Mouse (Mus musculus) midbrain, embryonic 10.5 days (tissue): ENCODE measurements at regions not wholly inside any gene's neighbourhood (a gene's known extent, or its start where the extent isn't known, plus 50 kb on each side); places are given as distances from the start of the nearest gene placed in this dataset.

ENCODE experiments used
- DNase-seq: peaks from one replicate; pipeline ENCODE4 v3.0.0-alpha.2; 2017; ENCODE audit warnings: low spot score
- H3K27ac ChIP-seq: fragments of 300-500 bp; sonication (generic); replicated peaks from 2 replicates; pipeline ENCODE4 v1.5.1; 2016; ENCODE audit warnings: mild to moderate bottlenecking
- H3K27me3 ChIP-seq: fragments of 300-500 bp; sonication (generic); 2 replicates; pipeline ENCODE4 v1.6.1; 2016; ENCODE audit warnings: low read depth, mild to moderate bottlenecking; ENCODE audit not compliant: poor library complexity, severe bottlenecking
- H3K36me3 ChIP-seq: fragments of 300-500 bp; sonication (generic); 2 replicates; pipeline ENCODE4 v1.6.1; 2016; ENCODE audit warnings: mild to moderate bottlenecking, moderate library complexity
- H3K4me1 ChIP-seq: fragments of 300-500 bp; sonication (generic); 2 replicates; pipeline ENCODE4 v1.6.1; 2016
- H3K4me3 ChIP-seq: fragments of 300-500 bp; sonication (generic); 2 replicates; pipeline ENCODE4 v1.5.1; 2016; ENCODE audit warnings: mild to moderate bottlenecking, moderate library complexity
- H3K9me3 ChIP-seq: fragments of 300-500 bp; sonication (generic); replicated peaks from 2 replicates; pipeline ENCODE4 v1.6.1; 2016; ENCODE audit warnings: mild to moderate bottlenecking
- WGBS: fragments of 180-500 bp; shearing (Covaris S2); methylation state at CpG from one replicate; pipeline ENCODE4 v1.1.7; 2016; 5-methylcytosine and 5-hydroxymethylcytosine counted together

GRCm38 (mm10) chr10:118501571-118501970 lies 60.7 kb downstream of the Ifng start:
- Histone ChIP-seq H3K27me3 (no peaks in the 10 kb centered on the region), H3K4me1 (peaks cover 5% of the 10 kb centered on the region), H3K36me3 (no peaks in the 10 kb centered on the region), H3K9me3 (no peaks in the 10 kb centered on the region), H3K4me3 (no peak overlapping the region), H3K27ac (no peak overlapping the region)
- 87% methylated on average over 3 of the region's 3 CpGs for WGBS
- no peak for DNase-seq

GRCm38 (mm10) chr10:118504811-118505210 lies 64.0 kb downstream of the Ifng start:
- Histone ChIP-seq H3K36me3 (no peaks in the 10 kb centered on the region), H3K27ac (no peak overlapping the region), H3K4me3 (no peak overlapping the region), H3K9me3 (no peaks in the 10 kb centered on the region), H3K4me1 (peaks cover 5% of the 10 kb centered on the region), H3K27me3 (no peaks in the 10 kb centered on the region)
- WGBS: 71% methylated on average over 4 of the region's 4 CpGs
- no peak for DNase-seq

DNA sequence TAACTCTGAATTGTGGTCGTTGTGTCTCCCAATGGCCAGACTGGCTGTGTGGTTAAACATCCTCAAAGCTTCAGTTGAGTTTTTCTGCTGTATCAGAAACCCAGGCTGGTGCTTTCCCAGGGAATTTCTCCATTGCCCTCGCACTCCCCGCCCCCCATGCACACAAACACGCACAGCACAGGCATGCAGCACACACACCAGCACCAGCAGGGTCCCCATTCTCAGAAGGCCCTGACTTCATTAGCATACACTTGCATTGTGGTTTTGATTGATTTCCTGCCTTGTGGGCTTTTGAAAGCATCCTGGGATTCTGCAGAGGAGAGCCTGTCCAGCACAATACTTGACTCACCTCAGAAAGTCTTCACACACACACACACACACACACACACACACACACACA lies 65.3 kb downstream of the Ifng start:
- H3K27ac ChIP-seq: 0 out of 2 replicates have a peak overlapping the region, but pooled peaks have one; percentile 14

DNA sequence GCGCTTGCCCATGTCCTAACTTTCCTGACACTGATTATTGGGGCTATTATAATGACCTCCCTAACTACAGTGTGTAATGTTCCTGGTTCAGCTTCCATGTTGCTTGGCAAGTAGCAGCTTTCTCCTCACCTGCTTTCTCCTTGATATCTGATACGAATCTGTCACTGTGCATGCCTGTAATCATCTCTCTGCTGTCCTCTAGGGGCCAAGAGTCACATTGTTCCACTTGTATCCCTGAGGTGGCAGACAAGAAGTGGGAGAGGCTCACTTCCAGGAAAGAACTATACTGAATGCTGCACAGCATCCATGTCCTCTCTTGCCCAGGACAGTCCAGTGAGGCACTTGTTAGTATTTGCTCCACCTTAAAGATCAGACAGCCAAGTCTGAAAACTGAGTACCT lies 66.8 kb downstream of the Ifng start:
- Histone ChIP-seq H3K4me3 (no peak overlapping the region), H3K27me3 (no peaks in the 10 kb centered on the region), H3K9me3 (no peaks in the 10 kb centered on the region), H3K36me3 (no peaks in the 10 kb centered on the region), H3K4me1 (peaks cover 5% of the 10 kb centered on the region), H3K27ac (no peak overlapping the region)
- peak; percentile 13 for DNase-seq
- WGBS: 60% methylated on average over 2 of the region's 2 CpGs

More for the DNA sequence above, 65.3 kb downstream of the Ifng start:
- no peak overlapping the region for H3K4me3 ChIP-seq
- 61% methylated on average over 4 of the region's 4 CpGs for WGBS
- H3K36me3 ChIP-seq: no peaks in the 10 kb centered on the region
- H3K4me1 ChIP-seq: peaks cover 5% of the 10 kb centered on the region
- no peaks in the 10 kb centered on the region for H3K27me3 ChIP-seq
- H3K9me3 ChIP-seq: no peaks in the 10 kb centered on the region
- peak; percentile 16 for DNase-seq

- no peak overlapping the region for H3K4me3 ChIP-seq
- H3K27me3 ChIP-seq: no peaks in the 10 kb centered on the region
- H3K36me3 ChIP-seq: no peaks in the 10 kb centered on the region
- no peaks in the 10 kb centered on the region for H3K9me3 ChIP-seq
- 87% methylated on average over 3 of the region's 3 CpGs for WGBS
- no peak overlapping the region for H3K27ac ChIP-seq
- DNase-seq: no peak
- no peaks in the 10 kb centered on the region for H3K4me1 ChIP-seq
Measured at GRCm38 (mm10) chr10:118516839-118517238, 76.0 kb downstream of the Ifng start.

GRCm38 (mm10) chr10:118517995-118518394 lies 77.1 kb downstream of the Ifng start:
- 92% methylated on average over 2 of the region's 2 CpGs for WGBS
- H3K36me3 ChIP-seq: no peaks in the 10 kb centered on the region
- H3K27ac ChIP-seq: no peak overlapping the region
- no peaks in the 10 kb centered on the region for H3K9me3 ChIP-seq
- no peaks in the 10 kb centered on the region for H3K4me1 ChIP-seq
- no peaks in the 10 kb centered on the region for H3K27me3 ChIP-seq
- H3K4me3 ChIP-seq: no peak overlapping the region
- DNase-seq: no peak

GRCm38 (mm10) chr10:118545966-118546365 lies 105.1 kb downstream of the Ifng start:
- H3K9me3 ChIP-seq: no peaks in the 10 kb centered on the region
- H3K4me1 ChIP-seq: no peaks in the 10 kb centered on the region
- no peak overlapping the region for H3K27ac ChIP-seq
- DNase-seq: no peak
- WGBS: 19% methylated on average over 1 of the region's 1 CpGs
- no peaks in the 10 kb centered on the region for H3K36me3 ChIP-seq
- H3K4me3 ChIP-seq: no peak overlapping the region
- no peaks in the 10 kb centered on the region for H3K27me3 ChIP-seq

DNA sequence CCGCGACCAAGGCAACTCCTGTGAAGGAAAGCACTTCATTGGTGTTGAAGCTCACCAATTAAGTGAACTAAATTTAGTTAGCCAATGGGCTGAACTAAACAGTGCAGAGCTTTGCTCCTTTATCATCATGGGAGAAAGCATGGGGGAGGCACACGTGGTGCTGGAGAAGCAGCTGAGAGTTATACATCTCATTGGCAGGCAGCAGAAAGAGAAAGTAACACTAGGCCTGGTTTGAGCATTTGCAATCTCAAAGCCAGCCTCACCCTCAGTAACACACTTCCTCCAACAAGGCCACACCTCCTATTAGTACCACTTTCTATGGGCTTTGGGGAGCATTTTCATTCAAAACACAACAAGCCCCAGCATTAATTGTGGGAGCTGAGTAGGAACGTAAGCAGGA lies 109.4 kb downstream of the Ifng start:
- no peak for DNase-seq
- no peaks in the 10 kb centered on the region for H3K4me1 ChIP-seq
- no peaks in the 10 kb centered on the region for H3K9me3 ChIP-seq
- 86% methylated on average over 4 of the region's 4 CpGs for WGBS
- no peak overlapping the region for H3K27ac ChIP-seq
- no peaks in the 10 kb centered on the region for H3K36me3 ChIP-seq
- H3K27me3 ChIP-seq: no peaks in the 10 kb centered on the region
- no peak overlapping the region for H3K4me3 ChIP-seq

DNA sequence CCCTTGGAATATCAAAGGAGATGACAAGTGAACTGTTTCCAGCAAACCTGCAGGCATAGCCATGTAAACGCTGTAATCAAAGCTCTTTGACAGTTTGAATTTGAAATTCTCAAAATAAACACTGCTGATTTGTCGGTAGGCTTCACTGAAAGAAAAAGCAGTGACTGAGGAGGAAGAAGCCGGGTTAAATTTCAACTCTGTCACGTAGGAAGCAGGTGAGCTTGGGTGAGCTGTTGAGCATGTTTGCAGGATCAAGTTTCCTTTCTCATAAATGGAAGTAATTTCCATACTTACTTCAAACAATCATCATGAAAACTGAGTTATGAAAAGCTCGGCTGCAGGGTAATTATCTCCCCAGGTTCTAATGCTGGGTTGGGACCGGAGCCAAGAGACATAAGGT lies 118.0 kb downstream of the Ifng start:
- 80% methylated on average over 6 of the region's 6 CpGs for WGBS
- H3K4me1 ChIP-seq: no peaks in the 10 kb centered on the region
- DNase-seq: no peak

DNA sequence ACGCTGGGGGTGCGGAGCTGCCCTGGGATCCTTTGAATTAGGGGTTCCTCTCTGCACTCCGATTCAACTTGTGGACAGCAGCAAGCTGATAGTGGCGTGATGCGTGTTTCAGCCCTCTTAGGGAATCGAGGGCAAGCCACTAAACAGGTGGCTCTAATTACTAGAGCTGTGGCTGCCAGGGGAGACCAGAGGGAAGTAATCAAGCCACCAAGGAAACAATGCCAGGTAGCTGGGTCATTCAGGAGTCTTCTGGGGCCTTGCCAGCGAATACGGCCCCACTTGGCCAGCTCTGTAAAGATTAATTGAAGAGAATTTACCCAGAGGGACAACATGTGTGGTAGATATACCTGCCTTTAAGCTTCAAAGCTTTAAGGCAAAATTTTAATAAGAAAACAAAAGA lies 123.2 kb downstream of the Ifng start:
- H3K27ac ChIP-seq: no peak overlapping the region
- DNase-seq: no peak
- no peaks in the 10 kb centered on the region for H3K27me3 ChIP-seq
- H3K4me1 ChIP-seq: no peaks in the 10 kb centered on the region
- no peak overlapping the region for H3K4me3 ChIP-seq
- H3K9me3 ChIP-seq: no peaks in the 10 kb centered on the region
- WGBS: 80% methylated on average over 8 of the region's 8 CpGs
- H3K36me3 ChIP-seq: no peaks in the 10 kb centered on the region

More for the DNA sequence above, 118.0 kb downstream of the Ifng start:
- H3K27me3 ChIP-seq: no peaks in the 10 kb centered on the region
- H3K36me3 ChIP-seq: no peaks in the 10 kb centered on the region
- no peaks in the 10 kb centered on the region for H3K9me3 ChIP-seq
- H3K27ac ChIP-seq: no peak overlapping the region
- H3K4me3 ChIP-seq: no peak overlapping the region

- H3K4me3 ChIP-seq: no peak overlapping the region
- no peaks in the 10 kb centered on the region for H3K27me3 ChIP-seq
- DNase-seq: no peak
- no peaks in the 10 kb centered on the region for H3K9me3 ChIP-seq
- H3K27ac ChIP-seq: no peak overlapping the region
- H3K4me1 ChIP-seq: no peaks in the 10 kb centered on the region
- H3K36me3 ChIP-seq: no peaks in the 10 kb centered on the region
- WGBS: 88% methylated on average over 16 of the region's 16 CpGs
Measured at GRCm38 (mm10) chr10:118564528-118565268, 123.9 kb downstream of the Ifng start.

DNA sequence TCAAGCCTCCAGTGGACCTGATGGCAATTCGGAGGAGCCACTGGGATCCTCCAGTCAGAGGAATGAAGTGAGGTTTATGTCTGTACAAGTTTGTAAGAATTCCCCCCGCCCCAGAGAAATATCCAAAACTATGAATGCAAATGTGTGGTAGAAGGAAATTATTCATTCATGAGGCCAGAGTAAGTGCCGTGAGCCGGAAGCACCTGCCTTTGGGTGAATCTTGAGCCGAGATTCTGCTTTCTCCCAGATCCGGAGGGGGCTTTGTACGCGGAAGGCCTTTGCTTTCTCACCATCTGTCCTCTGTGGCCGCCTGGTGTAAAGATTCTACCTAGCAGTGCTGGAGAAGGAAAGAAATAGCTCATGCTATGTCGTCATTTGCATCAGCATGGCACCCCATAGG lies 127.8 kb downstream of the Ifng start:
- 83% methylated on average over 10 of the region's 10 CpGs for WGBS
- Histone ChIP-seq H3K9me3 (no peaks in the 10 kb centered on the region), H3K27me3 (no peaks in the 10 kb centered on the region), H3K27ac (no peak overlapping the region), H3K4me3 (no peak overlapping the region), H3K36me3 (no peaks in the 10 kb centered on the region), H3K4me1 (no peaks in the 10 kb centered on the region)
- DNase-seq: no peak

- no peak for DNase-seq
- Histone ChIP-seq H3K4me3 (no peak overlapping the region), H3K27me3 (no peaks in the 10 kb centered on the region), H3K27ac (no peak overlapping the region), H3K9me3 (no peaks in the 10 kb centered on the region), H3K36me3 (no peaks in the 10 kb centered on the region), H3K4me1 (no peaks in the 10 kb centered on the region)
- WGBS: 75% methylated on average over 8 of the region's 8 CpGs
Measured at GRCm38 (mm10) chr10:118569424-118569823, 128.6 kb downstream of the Ifng start.

GRCm38 (mm10) chr10:118573247-118573646 lies 132.4 kb downstream of the Ifng start:
- Histone ChIP-seq H3K4me3 (no peak overlapping the region), H3K36me3 (no peaks in the 10 kb centered on the region), H3K9me3 (no peaks in the 10 kb centered on the region), H3K4me1 (no peaks in the 10 kb centered on the region), H3K27ac (no peak overlapping the region), H3K27me3 (no peaks in the 10 kb centered on the region)
- 85% methylated on average over 3 of the region's 3 CpGs for WGBS
- DNase-seq: no peak
